Mouse (Mus musculus) heart, adult 8-10 months (tissue): ENCODE data around the gene Sirt4. TPM values are rescaled to one million over a fixed set of nuclear protein-coding genes. Genes with fewer than 3 reads are reported as not detected.

Experiments used
- DNase-seq: peaks from one replicate; pipeline ENCODE4 v3.0.0; 2022; ENCODE audit warnings: low spot score
- total RNA-seq, 4 experiments: library from RNA; stranded (reverse); gene quantifications; 2 replicates each; pipeline ENCODE4 v1.2.4; 2022

Gene Sirt4
- total RNA-seq, 4 experiments from 2014 or later, result 17.9 to 21.4 (median 19.6) TPM

- DNase-seq, result no peak
These were observed 49.4 kb downstream of the Sirt4 start for GRCm38 (mm10) chr5:115434853-115435754.

GRCm38 (mm10) chr5:115434280-115434852, 50.2 kb downstream of the Sirt4 start:
- DNase-seq, result no peak

- DNase-seq, result no peak
These were observed 51.3 kb downstream of the Sirt4 start for GRCm38 (mm10) chr5:115433191-115433590.

- DNase-seq, result no peak
These were observed 52.1 kb downstream of the Sirt4 start for GRCm38 (mm10) chr5:115432395-115432794.

GRCm38 (mm10) chr5:115431898-115432259, 52.6 kb downstream of the Sirt4 start:
- DNase-seq, result no peak

GRCm38 (mm10) chr5:115431061-115431897, 53.2 kb downstream of the Sirt4 start:
- no peak for DNase-seq

- DNase-seq, result no peak
These were observed 54.2 kb downstream of the Sirt4 start for GRCm38 (mm10) chr5:115430187-115430960.

GRCm38 (mm10) chr5:115429359-115430186, 55.0 kb downstream of the Sirt4 start, which contains the start of gene Msi1:
Gene Msi1, plus strand, starts transcription at chr5:115429599.
- no peak for DNase-seq

GRCm38 (mm10) chr5:115428831-115429358, 55.6 kb downstream of the Sirt4 start:
- DNase-seq, result no peak

Other genes starting within 250 kb of the Sirt4 start
- gene Pop5, start 248.9 kb downstream of the Sirt4 start, total RNA-seq, result 10 to 100 TPM; 26.6 to 35.1 (median 32.8) TPM
- 100 to 1,000 TPM; 355 to 414 (median 370) TPM for gene Rnf10, start 211.8 kb downstream of the Sirt4 start, total RNA-seq
- 100 to 1,000 TPM; 138 to 171 (median 161) TPM for gene Coq5, start 205.1 kb downstream of the Sirt4 start, total RNA-seq
- 10 to 100 TPM; 52.9 to 84.2 (median 71.3) TPM for gene Dynll1, start 183.7 kb downstream of the Sirt4 start, total RNA-seq
- gene Srsf9, start 157.5 kb downstream of the Sirt4 start, total RNA-seq, result 10 to 100 TPM; 14.2 to 15.5 (median 14.4) TPM
- gene Gatc, start 143.5 kb downstream of the Sirt4 start, total RNA-seq, result 10 to 100 TPM; 17.5 to 21.2 (median 19.4) TPM
- gene Triap1, start 143.5 kb downstream of the Sirt4 start, total RNA-seq, result 10 to 100 TPM; 25.5 to 27.4 (median 25.8) TPM
- 100 to 1,000 TPM; 205 to 218 (median 216) TPM for gene Cox6a1, start 135.7 kb downstream of the Sirt4 start, total RNA-seq
- gene Msi1, start 55.1 kb downstream of the Sirt4 start, total RNA-seq, result under 1 TPM; 0.16 to 0.52 (median 0.25) TPM
- not detected for gene Pla2g1b, start 18.5 kb downstream of the Sirt4 start, total RNA-seq
- 10 to 100 TPM; 31.2 to 43.4 (median 34.1) TPM for gene Pxn, start 22.0 kb upstream of the Sirt4 start, total RNA-seq
- gene Rplp0, start 74.7 kb upstream of the Sirt4 start, total RNA-seq, result 100 to 1,000 TPM; 591 to 710 (median 629) TPM
- 10 to 100 TPM; 35.7 to 41.6 (median 39.3) TPM for gene Gcn1l1, start 80.5 kb upstream of the Sirt4 start, total RNA-seq
- gene Rab35, start 147.2 kb upstream of the Sirt4 start, total RNA-seq, result 10 to 100 TPM; 42.0 to 48.0 (median 44.0) TPM
- gene Bicdl1, start 246.9 kb upstream of the Sirt4 start, total RNA-seq, result 1 to 10 TPM; 6.2 to 8.9 (median 8.3) TPM